Mouse (Mus musculus) cerebellum, adult 2 months (tissue): ENCODE data around the gene Hmgn3.

Experiments used
- CTCF ChIP-seq: fragments of 200-500 bp; IDR thresholded peaks from 2 replicates; pipeline ENCODE4 v1.5.1; 2011; ENCODE audit warnings: low read depth, mild to moderate bottlenecking, control low read depth, low read length, moderate library complexity, borderline replicate concordance; ENCODE audit not compliant: insufficient read depth
- POLR2A ChIP-seq: fragments of 200-500 bp; IDR thresholded peaks from 2 replicates; pipeline ENCODE4 v1.6.1; 2011; ENCODE audit warnings: low read length, control low read depth, borderline replicate concordance; ENCODE audit not compliant: insufficient read depth

DNA sequence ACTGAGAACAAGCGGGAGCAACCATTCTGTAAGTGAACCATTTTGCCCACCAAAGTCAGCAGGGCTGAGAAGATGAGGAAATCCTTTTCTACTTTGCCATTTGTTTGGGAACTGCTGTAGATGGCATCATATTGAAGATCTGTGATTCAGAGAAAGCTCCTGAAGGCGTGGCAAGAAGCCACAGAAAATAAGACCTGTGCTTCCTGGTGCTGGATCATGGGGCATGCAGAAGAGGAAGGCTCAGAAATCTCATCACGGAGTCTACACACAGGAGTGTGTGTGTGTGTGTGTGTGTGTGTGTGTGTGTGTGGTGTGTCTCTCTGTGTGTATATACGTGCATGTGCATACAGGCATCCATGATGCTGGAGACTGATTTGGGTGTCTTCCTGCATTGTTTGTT lies 16.7 kb downstream of the Hmgn3 start:
- no peak for TF ChIP-seq CTCF
- TF ChIP-seq POLR2A, result no peak
